ENCODE assay signal across 8 mouse cellular contexts in genomic region chr3:69004437-69005337, GRCm38 (mm10). TPM values are rescaled to one million over a fixed set of nuclear protein-coding genes. Genes with fewer than 3 reads are reported as not detected.
DNase-seq lines count a peak whose midpoint lies in the region; ATAC-seq and TF ChIP-seq lines count a peak whose summit lies in the region.

Gene Ift80 (minus strand): TSS chr3:69004570.
Gene Smc4 (plus strand): TSS chr3:69004738.

- TF ChIP-seq POLR2A in bone marrow, adult 2 months (IDR thresholded peaks at IDR 0.05; ENCODE audit: borderline replicate concordance, control insufficient read depth, low read depth, low read length), result peak; percentile 79; the same call in 1 of the 2 replicates
- TF ChIP-seq POLR2A in limb, embryonic 14.5 days (IDR thresholded peaks at IDR 0.05; ENCODE audit: borderline replicate concordance, extremely low read depth, insufficient read depth, insufficient read length), result 0 out of 2 replicates have a peak, but pooled peaks have one; percentile 54

- no peaks in the 10 kb centered on the region for H3K9me3 ChIP-seq in embryonic facial prominence, embryonic 15.5 days (replicated peaks)
- H3K9me3 ChIP-seq in limb, embryonic 14.5 days (ENCODE audit: control insufficient read depth, low read length), result 0 out of 2 replicates have a peak, but pooled peaks cover 3% of the 10 kb centered on the region
- H3K9me3 ChIP-seq in midbrain, postnatal 0 days (ENCODE audit: low read length), result no peaks in the 10 kb centered on the region

- ATAC-seq in embryonic facial prominence, embryonic 15.5 days (ENCODE audit: insufficient number of reproducible peaks, low FRiP score, low TSS enrichment, low read depth), result peak; percentile 97
- peak; percentile 96 for ATAC-seq in limb, embryonic 14.5 days (ENCODE audit: low FRiP score, low read depth)
- ATAC-seq in midbrain, postnatal 0 days (ENCODE audit: low FRiP score), result peak; percentile 97

- H3K27ac ChIP-seq in bone marrow, adult 2 months (ENCODE audit: control insufficient read depth, insufficient read depth, low read depth, low read length, poor library complexity), result peak within 1 kb of the TSS; percentile 95
- peak within 1 kb of the TSS; percentile 93 for H3K27ac ChIP-seq in embryonic facial prominence, embryonic 15.5 days (replicated peaks)
- peak within 1 kb of the TSS; percentile 89 for H3K27ac ChIP-seq in limb, embryonic 14.5 days (replicated peaks; ENCODE audit: low read depth, low read length)
- H3K27ac ChIP-seq in midbrain, postnatal 0 days (ENCODE audit: low read depth, low read length), result peak within 1 kb of the TSS; percentile 63

- H3K9ac ChIP-seq in embryonic facial prominence, embryonic 15.5 days, result peak within 1 kb of the TSS; percentile 79
- H3K9ac ChIP-seq in limb, embryonic 14.5 days (ENCODE audit: low read depth, low read length, severe bottlenecking), result peak within 1 kb of the TSS; percentile 82
- peak within 1 kb of the TSS; percentile 57 for H3K9ac ChIP-seq in midbrain, postnatal 0 days (replicated peaks; ENCODE audit: low read length, poor library complexity, severe bottlenecking)

- H3K36me3 ChIP-seq in embryonic facial prominence, embryonic 15.5 days, result peaks cover 4% of the 10 kb centered on the region; the same call in 1 of the 2 replicates
- H3K36me3 ChIP-seq in limb, embryonic 14.5 days (ENCODE audit: control insufficient read depth, insufficient read depth, low read length), result no peaks in the 10 kb centered on the region; the same call in 1 of the 2 replicates
- H3K36me3 ChIP-seq in midbrain, postnatal 0 days (ENCODE audit: insufficient read depth, low read length), result no peaks in the 10 kb centered on the region

- H3K4me1 ChIP-seq in bone marrow, adult 2 months (ENCODE audit: control insufficient read depth, insufficient read depth, low read length), result no peaks in the 10 kb centered on the region
- H3K4me1 ChIP-seq in embryonic facial prominence, embryonic 15.5 days, result peaks cover 10% of the 10 kb centered on the region; the same call in 1 of the 2 replicates
- peaks cover 15% of the 10 kb centered on the region for H3K4me1 ChIP-seq in limb, embryonic 14.5 days (ENCODE audit: control insufficient read depth, insufficient read depth, low read length)
- 0 out of 2 replicates have a peak, but pooled peaks cover 3% of the 10 kb centered on the region for H3K4me1 ChIP-seq in midbrain, postnatal 0 days (ENCODE audit: insufficient read depth, low read length)

- peak within 1 kb of the TSS; percentile 93 for H3K4me3 ChIP-seq in bone marrow, adult 2 months (replicated peaks; ENCODE audit: control insufficient read depth, low read depth, low read length)
- peak within 1 kb of the TSS; percentile 89 for H3K4me3 ChIP-seq in embryonic facial prominence, embryonic 15.5 days (replicated peaks)
- H3K4me3 ChIP-seq in limb, embryonic 14.5 days (replicated peaks; ENCODE audit: low read length), result peak within 1 kb of the TSS; percentile 96
- H3K4me3 ChIP-seq in midbrain, postnatal 0 days (ENCODE audit: low read depth, low read length), result peak within 1 kb of the TSS; percentile 97

- WGBS in bone marrow, adult 2 months, result under 1% methylated on average over 73 of the region's 76 CpGs
- WGBS in embryonic facial prominence, embryonic 15.5 days, result under 1% methylated on average over 76 of the region's 76 CpGs
- WGBS in limb, embryonic 14.5 days, result under 1% methylated on average over 76 of the region's 76 CpGs
- under 1% methylated on average over 72 of the region's 76 CpGs for WGBS in midbrain, postnatal 0 days

- H3K4me2 ChIP-seq in embryonic facial prominence, embryonic 15.5 days (replicated peaks), result peak within 1 kb of the TSS; percentile 81
- peak within 1 kb of the TSS; percentile 82 for H3K4me2 ChIP-seq in limb, embryonic 14.5 days (replicated peaks; ENCODE audit: low read depth, low read length, severe bottlenecking)
- peak within 1 kb of the TSS; percentile 100 for H3K4me2 ChIP-seq in midbrain, postnatal 0 days (ENCODE audit: low read depth, low read length, poor library complexity, severe bottlenecking)

- peak; percentile 98 for DNase-seq in 416B (ENCODE audit: low read depth)
- DNase-seq in heart, adult 8-10 months (ENCODE audit: low spot score), result peak; percentile 98
- peak; percentile 97 for DNase-seq in kidney, adult 9 months
- peak; percentile 98 for DNase-seq in limb, embryonic 14.5 days (ENCODE audit: low spot score)
- peak; percentile 99 for DNase-seq in midbrain, postnatal 0 days (ENCODE audit: low spot score)
- DNase-seq in spleen, postnatal 14 days (ENCODE audit: low spot score in 2 of 2), result peak; percentile 88 to 92

- no peaks in the 10 kb centered on the region for H3K27me3 ChIP-seq in embryonic facial prominence, embryonic 15.5 days
- H3K27me3 ChIP-seq in limb, embryonic 14.5 days (ENCODE audit: control insufficient read depth, insufficient read depth, low read length), result no peaks in the 10 kb centered on the region
- H3K27me3 ChIP-seq in midbrain, postnatal 0 days (ENCODE audit: insufficient read depth, low read length), result no peaks in the 10 kb centered on the region

- no peak for TF ChIP-seq CTCF in bone marrow, adult 2 months (IDR thresholded peaks at IDR 0.05; ENCODE audit: control insufficient read depth, insufficient read depth, low read length)
- no peak for TF ChIP-seq CTCF in midbrain, postnatal 0 days (IDR thresholded peaks at IDR 0.05)

RNA-seq across cellular contexts. Expression of gene Ift80, which starts in this region (rescaled TPM):
- polyA plus RNA-seq in bone marrow, adult 2 months (2011; ENCODE audit: insufficient read depth, insufficient read length, low replicate concordance, missing spikeins), result 16.5 and 17.3 TPM in 2 replicates
- polyA plus RNA-seq in embryonic facial prominence, embryonic 15.5 days (2015; fragmentation: Nextera tagmentation; extraction: Ambion mirVana), result 16.7 and 19.6 TPM in 2 replicates
- total RNA-seq in heart, adult 8-10 months (2022), result 1 to 10 TPM; 3.9 to 8.2 (median 5.2) TPM
- 19.2 and 24.3 TPM in 2 replicates for polyA plus RNA-seq in limb, embryonic 14.5 days (2012; rRNA removed)
- polyA plus RNA-seq in limb, embryonic 14.5 days (2014; fragmentation: Nextera tagmentation; extraction: Ambion mirVana), result 16.4 and 18.9 TPM in 2 replicates
- total RNA-seq in midbrain, postnatal 0 days (2014; rRNA removed), result 9.0 and 10.4 TPM in 2 replicates
- polyA plus RNA-seq in midbrain, postnatal 0 days (2015; fragmentation: Nextera tagmentation; extraction: Ambion mirVana), result 3.7 and 3.8 TPM in 2 replicates

RNA-seq across cellular contexts. Expression of gene Smc4, which starts in this region (rescaled TPM):
- 179 and 208 TPM in 2 replicates for polyA plus RNA-seq in bone marrow, adult 2 months (2011; ENCODE audit: insufficient read depth, insufficient read length, low replicate concordance, missing spikeins)
- polyA plus RNA-seq in embryonic facial prominence, embryonic 15.5 days (2015; fragmentation: Nextera tagmentation; extraction: Ambion mirVana), result 143 and 144 TPM in 2 replicates
- total RNA-seq in heart, adult 8-10 months (2022), result 10 to 100 TPM; 10.0 to 12.2 (median 11.4) TPM
- polyA plus RNA-seq in limb, embryonic 14.5 days (2012; rRNA removed), result 23.7 and 46.1 TPM in 2 replicates
- polyA plus RNA-seq in limb, embryonic 14.5 days (2014; fragmentation: Nextera tagmentation; extraction: Ambion mirVana), result 118 and 130 TPM in 2 replicates
- total RNA-seq in midbrain, postnatal 0 days (2014; rRNA removed), result 7.4 and 16.5 TPM in 2 replicates
- polyA plus RNA-seq in midbrain, postnatal 0 days (2015; fragmentation: Nextera tagmentation; extraction: Ambion mirVana), result 14.4 and 18.1 TPM in 2 replicates

Comparison
In these comparisons a context has a peak if more than half of its experiments do, and no peak if none do; other contexts are left out.
1. Peak in every context shown above with its lines: DNase-seq, ATAC-seq, H3K4me3 ChIP-seq and H3K27ac ChIP-seq.